Mouse (Mus musculus): ENCODE results near the gene Cdk5rap1.

DNA sequence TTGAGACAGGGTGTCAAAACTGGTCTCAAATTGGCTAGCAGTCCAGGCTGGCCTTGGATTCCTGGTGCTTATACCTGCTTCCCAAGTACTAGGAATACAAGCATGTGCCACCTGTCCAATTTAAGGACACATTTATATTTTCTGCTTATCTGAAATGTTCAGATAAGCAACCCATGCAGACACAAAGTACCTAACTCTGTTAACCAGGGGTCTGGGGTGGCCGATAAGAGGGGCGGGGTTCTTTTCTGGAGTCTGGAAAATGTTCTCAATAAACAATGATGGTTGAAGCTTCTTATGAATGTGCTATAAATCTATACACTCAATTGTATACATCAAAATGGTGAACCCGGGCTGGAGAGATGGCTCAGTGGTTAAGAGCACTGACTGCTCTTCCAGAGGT is 46.0 kb downstream of the Cdk5rap1 start:
- TF ChIP-seq POLR2A (IDR thresholded peaks at IDR 0.05; ENCODE audit: insufficient read depth, low read length) (no peak), CTCF (IDR thresholded peaks at IDR 0.05; ENCODE audit: low read depth, low read length) (no peak)

Data from ES-Bruce4 (cell line).